Mouse (Mus musculus) embryonic facial prominence, embryonic 11.5 days (tissue): Measurements from ENCODE around the gene Phf21a. TPM values are rescaled to one million over a fixed set of nuclear protein-coding genes. Genes with fewer than 3 reads are reported as not detected.
A peak's percentile ranks its signal among the peaks of the same experiment; 100 is the strongest.

Experiments
- microRNA counts: library from miRNA; unstranded; fragments of <30 nt; microRNA quantifications from one replicate; lab custom pipeline; 2016
- microRNA-seq: library from miRNA; unstranded; fragments of <30 nt; microRNA quantifications from one replicate; pipeline ENCODE4, GENCODE M21; 2016; ENCODE audit warnings: borderline number of aligned reads
- polyA plus RNA-seq: library from polyadenylated mRNA; unstranded; fragments of >200 nt; fragmentation: Nextera tagmentation; extraction: Ambion mirVana; gene quantifications from 2 replicates; pipeline ENCODE4 v1.2.1, GENCODE M21; 2014

Gene Phf21a
- polyA plus RNA-seq, 1 experiment from 2014 or later, result 41.8 TPM

MicroRNAs within 50 kb of the gene (microRNA counts, 519-probe panel; counts per million panel counts)
- microRNA mmu-miR-1955 (lab: Ali Mortazavi, UCI), result 4,143 counts per million, percentile 65 among the panel's probes with 10 or more counts

Small RNAs within 50 kb of the gene (microRNA-seq; reads per million reads assigned to microRNA genes)
- 58.8 reads per million, percentile 35 among the genes with 10 or more reads in this experiment for gene Mir1955
- not detected for gene Mir7000

Other genes starting within 250 kb of the Phf21a start
- gene Chrm4, start 165.9 kb upstream of the Phf21a start, polyA plus RNA-seq, result 0.20 and 0.34 TPM in 2 replicates
- 1,845 and 1,892 TPM in 2 replicates for gene Mdk, start 160.8 kb upstream of the Phf21a start, polyA plus RNA-seq
- 0.28 TPM in 1 of 2 replicates, not detected in the other for gene Gm9821, start 147.4 kb upstream of the Phf21a start, polyA plus RNA-seq
- gene Dgkz, start 117.3 kb upstream of the Phf21a start, polyA plus RNA-seq, result 28.6 and 30.1 TPM in 2 replicates
- gene Creb3l1, start 68.6 kb upstream of the Phf21a start, polyA plus RNA-seq, result 1.2 and 1.5 TPM in 2 replicates